Mouse (Mus musculus): ENCODE results near the gene Mvp. TPM values are rescaled to one million over a fixed set of nuclear protein-coding genes. Genes with fewer than 3 reads are reported as not detected.

Gene Mvp
- 12.0 and 12.6 TPM in 2 replicates for polyA plus RNA-seq (2014; fragmentation: Nextera tagmentation; extraction: Ambion mirVana)

DNA sequence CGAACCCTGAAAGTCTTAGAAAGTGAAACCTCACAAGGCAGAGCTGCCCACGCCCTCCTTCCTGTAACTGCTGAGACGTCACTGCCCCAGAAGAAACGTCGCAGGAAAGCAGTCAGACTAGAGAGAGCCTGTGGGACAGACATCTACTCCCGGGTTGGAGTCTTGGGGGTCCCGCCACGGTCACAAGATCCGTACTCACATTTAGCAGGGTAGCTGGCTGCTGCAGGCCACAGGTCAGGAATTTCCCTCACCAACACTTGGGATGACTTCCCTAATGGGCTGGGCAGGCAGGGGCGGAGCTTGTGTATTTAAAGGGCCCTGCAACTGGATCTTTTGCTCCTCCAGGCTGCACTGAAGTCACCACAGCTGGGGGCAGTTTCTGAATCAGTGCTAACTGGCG, at the start of gene Mvp:
Gene Mvp, minus strand, starts transcription at position 302 of the 400 bp plus-strand sequence.
- WGBS, result 26% methylated on average over 11 of the region's 11 CpGs

GRCm38 (mm10) chr7:127055026-127055585, 40.7 kb upstream of the Mvp start:
- Histone ChIP-seq H3K4me1 (ENCODE audit: control insufficient read depth in 2 of 2, insufficient read depth in 2 of 2, low read length in 2 of 2) (no peaks in the 10 kb centered on the region; a peak in 1 of 4 replicates), H3K27ac (replicated peaks in 1 of 2; ENCODE audit: control insufficient read depth in 1 of 2, insufficient read depth in 1 of 2, low read depth in 2 of 2, low read length in 2 of 2) (no peak overlapping the region), H3K4me3 (ENCODE audit: control insufficient read depth in 1 of 2, insufficient read depth in 1 of 2, low read depth in 1 of 2, low read length in 2 of 2) (no peak overlapping the region), H3K4me2 (ENCODE audit: low read length) (no peak overlapping the region), H3K9ac (ENCODE audit: low read length) (no peak overlapping the region), H3K9me3 (ENCODE audit: control insufficient read depth, low read length) (no peaks in the 10 kb centered on the region), H3K27me3 (ENCODE audit: control insufficient read depth, insufficient read depth, low read length) (no peaks in the 10 kb centered on the region), H3K36me3 (ENCODE audit: control insufficient read depth, insufficient read depth, low read length) (no peaks in the 10 kb centered on the region)
- 57% methylated on average over 5 of the region's 5 CpGs for WGBS
- ATAC-seq (ENCODE audit: insufficient number of reproducible peaks, insufficient read depth, low FRiP score, low read depth), result no peak

More for the DNA sequence above, at the start of gene Mvp:
- ATAC-seq (ENCODE audit: insufficient number of reproducible peaks, insufficient read depth, low FRiP score, low read depth), result no peak
- H3K27me3 ChIP-seq (ENCODE audit: control insufficient read depth, insufficient read depth, low read length), result no peaks in the 10 kb centered on the region
- peak within 1 kb of the TSS; percentile 63 for H3K9ac ChIP-seq (ENCODE audit: low read length)
- H3K4me1 ChIP-seq (ENCODE audit: control insufficient read depth in 2 of 2, insufficient read depth in 2 of 2, low read length in 2 of 2), result peaks cover 15 to 31% of the 10 kb centered on the region in 2 experiments
- peak within 1 kb of the TSS; percentile 46 to 62 for H3K4me3 ChIP-seq (ENCODE audit: control insufficient read depth in 1 of 2, insufficient read depth in 1 of 2, low read depth in 1 of 2, low read length in 2 of 2)
- peaks cover 31% of the 10 kb centered on the region for H3K36me3 ChIP-seq (ENCODE audit: control insufficient read depth, insufficient read depth, low read length)
- H3K9me3 ChIP-seq (ENCODE audit: control insufficient read depth, low read length), result no peaks in the 10 kb centered on the region
- peak within 1 kb of the TSS; percentile 81 for H3K4me2 ChIP-seq (ENCODE audit: low read length)
- no peak within 1 kb of the TSS for H3K27ac ChIP-seq (replicated peaks in 1 of 2; ENCODE audit: control insufficient read depth in 1 of 2, insufficient read depth in 1 of 2, low read depth in 2 of 2, low read length in 2 of 2)

DNA sequence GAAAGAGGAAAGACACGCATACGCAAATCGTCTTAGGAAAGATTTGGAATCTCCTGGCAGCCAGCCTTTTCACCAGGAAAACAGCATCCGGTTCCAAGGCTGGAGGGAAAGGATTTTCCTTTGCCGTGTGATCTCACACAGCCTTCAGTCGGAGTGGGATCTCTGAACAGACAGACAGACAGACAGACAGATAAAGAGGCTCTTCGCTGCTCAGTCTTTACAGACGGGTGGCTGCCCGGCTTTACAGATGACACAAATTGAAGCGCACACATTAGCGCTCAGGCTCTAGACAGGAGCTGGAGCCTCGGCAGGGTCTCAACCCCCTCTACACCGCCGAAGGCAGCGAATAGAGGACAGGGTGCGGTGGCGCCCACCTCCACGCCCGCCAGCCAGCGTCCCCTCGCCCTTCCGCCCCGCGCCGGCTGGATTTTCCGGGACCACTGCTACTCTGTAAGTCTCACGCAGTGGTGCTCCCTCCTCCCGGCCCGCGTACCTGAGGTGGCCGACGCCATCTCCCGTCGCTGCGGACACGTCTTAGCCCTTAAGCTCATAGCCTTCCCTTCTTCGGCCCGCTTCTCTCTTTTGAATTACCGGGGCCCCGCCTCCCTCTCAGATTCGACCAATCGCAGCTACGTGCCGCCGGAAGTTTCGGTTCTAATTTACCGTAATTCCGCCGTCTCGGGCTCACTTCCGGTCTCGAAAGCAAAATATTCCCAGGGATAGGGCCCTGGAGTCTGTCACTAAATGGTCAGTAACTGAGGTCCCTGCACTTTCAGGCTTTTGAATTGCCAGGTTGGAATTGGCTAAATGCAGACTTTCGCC, 27.6 kb upstream of the Mvp start, which contains the start of gene Kif22:
Gene Kif22, minus strand, starts transcription at position 621 of the 822 bp plus-strand sequence.
- Histone ChIP-seq H3K4me1 (ENCODE audit: control insufficient read depth in 2 of 2, insufficient read depth in 2 of 2, low read length in 2 of 2) (peaks cover 3 to 16% of the 10 kb centered on the region in 2 experiments; a peak in 3 of 4 replicates), H3K9ac (ENCODE audit: low read length) (peak within 1 kb of the TSS; percentile 89), H3K4me3 (ENCODE audit: control insufficient read depth in 1 of 2, insufficient read depth in 1 of 2, low read depth in 1 of 2, low read length in 2 of 2) (peak within 1 kb of the TSS; percentile 84 to 100), H3K9me3 (ENCODE audit: control insufficient read depth, low read length) (no peaks in the 10 kb centered on the region), H3K27me3 (ENCODE audit: control insufficient read depth, insufficient read depth, low read length) (no peaks in the 10 kb centered on the region), H3K4me2 (ENCODE audit: low read length) (peak within 1 kb of the TSS; percentile 86), H3K36me3 (ENCODE audit: control insufficient read depth, insufficient read depth, low read length) (peaks cover 16% of the 10 kb centered on the region), H3K27ac (replicated peaks in 1 of 2; ENCODE audit: control insufficient read depth in 1 of 2, insufficient read depth in 1 of 2, low read depth in 2 of 2, low read length in 2 of 2) (peak within 1 kb of the TSS; percentile 75 to 85)
- ATAC-seq (ENCODE audit: insufficient number of reproducible peaks, insufficient read depth, low FRiP score, low read depth), result peak; percentile 59; the same call in 1 of the 2 replicates
- WGBS, result under 1% methylated on average over 53 of the region's 53 CpGs

GRCm38 (mm10) chr7:127031244-127031643, 16.8 kb upstream of the Mvp start:
- Histone ChIP-seq H3K4me3 (ENCODE audit: control insufficient read depth in 1 of 2, insufficient read depth in 1 of 2, low read depth in 1 of 2, low read length in 2 of 2) (no peak overlapping the region), H3K9ac (ENCODE audit: low read length) (no peak overlapping the region), H3K4me2 (ENCODE audit: low read length) (no peak overlapping the region), H3K27ac (replicated peaks in 1 of 2; ENCODE audit: control insufficient read depth in 1 of 2, insufficient read depth in 1 of 2, low read depth in 2 of 2, low read length in 2 of 2) (no peak overlapping the region), H3K9me3 (ENCODE audit: control insufficient read depth, low read length) (no peaks in the 10 kb centered on the region), H3K4me1 (ENCODE audit: control insufficient read depth in 2 of 2, insufficient read depth in 2 of 2, low read length in 2 of 2) (peaks cover 6 to 8% of the 10 kb centered on the region in 2 experiments), H3K27me3 (ENCODE audit: control insufficient read depth, insufficient read depth, low read length) (no peaks in the 10 kb centered on the region), H3K36me3 (ENCODE audit: control insufficient read depth, insufficient read depth, low read length) (peaks cover 84% of the 10 kb centered on the region)
- no peak for ATAC-seq (ENCODE audit: insufficient number of reproducible peaks, insufficient read depth, low FRiP score, low read depth)
- WGBS, result 63% methylated on average over 1 of the region's 1 CpGs

- no peak overlapping the region for H3K4me3 ChIP-seq (ENCODE audit: control insufficient read depth in 1 of 2, insufficient read depth in 1 of 2, low read depth in 1 of 2, low read length in 2 of 2)
- no peaks in the 10 kb centered on the region for H3K9me3 ChIP-seq (ENCODE audit: control insufficient read depth, low read length)
- H3K36me3 ChIP-seq (ENCODE audit: control insufficient read depth, insufficient read depth, low read length), result peaks cover 76% of the 10 kb centered on the region
- H3K27me3 ChIP-seq (ENCODE audit: control insufficient read depth, insufficient read depth, low read length), result no peaks in the 10 kb centered on the region
- no peak for ATAC-seq (ENCODE audit: insufficient number of reproducible peaks, insufficient read depth, low FRiP score, low read depth)
- no peak overlapping the region for H3K27ac ChIP-seq (replicated peaks in 1 of 2; ENCODE audit: control insufficient read depth in 1 of 2, insufficient read depth in 1 of 2, low read depth in 2 of 2, low read length in 2 of 2)
- 94% methylated on average over 1 of the region's 1 CpGs for WGBS
- no peak overlapping the region for H3K9ac ChIP-seq (ENCODE audit: low read length)
- peaks cover 6 to 8% of the 10 kb centered on the region in 2 experiments for H3K4me1 ChIP-seq (ENCODE audit: control insufficient read depth in 2 of 2, insufficient read depth in 2 of 2, low read length in 2 of 2)
- H3K4me2 ChIP-seq (ENCODE audit: low read length), result no peak overlapping the region
Measured at GRCm38 (mm10) chr7:127030172-127030571, 15.8 kb upstream of the Mvp start.

- H3K9ac ChIP-seq (ENCODE audit: low read length), result peak overlapping the region; percentile 99
- H3K36me3 ChIP-seq (ENCODE audit: control insufficient read depth, insufficient read depth, low read length), result peaks cover 73% of the 10 kb centered on the region
- H3K27me3 ChIP-seq (ENCODE audit: control insufficient read depth, insufficient read depth, low read length), result no peaks in the 10 kb centered on the region
- peaks cover 19 to 28% of the 10 kb centered on the region in 2 experiments for H3K4me1 ChIP-seq (ENCODE audit: control insufficient read depth in 2 of 2, insufficient read depth in 2 of 2, low read length in 2 of 2)
- peak overlapping the region; percentile 96 for H3K4me2 ChIP-seq (ENCODE audit: low read length)
- no peak for ATAC-seq (ENCODE audit: insufficient number of reproducible peaks, insufficient read depth, low FRiP score, low read depth)
- H3K27ac ChIP-seq (replicated peaks in 1 of 2; ENCODE audit: control insufficient read depth in 1 of 2, insufficient read depth in 1 of 2, low read depth in 2 of 2, low read length in 2 of 2), result peak overlapping the region; percentile 92 to 100
- no peaks in the 10 kb centered on the region for H3K9me3 ChIP-seq (ENCODE audit: control insufficient read depth, low read length)
- H3K4me3 ChIP-seq (ENCODE audit: control insufficient read depth in 1 of 2, insufficient read depth in 1 of 2, low read depth in 1 of 2, low read length in 2 of 2), result peak overlapping the region; percentile 46 to 98
- WGBS, result 72% methylated on average over 8 of the region's 8 CpGs
Measured at GRCm38 (mm10) chr7:127027885-127028284, 13.5 kb upstream of the Mvp start.

DNA sequence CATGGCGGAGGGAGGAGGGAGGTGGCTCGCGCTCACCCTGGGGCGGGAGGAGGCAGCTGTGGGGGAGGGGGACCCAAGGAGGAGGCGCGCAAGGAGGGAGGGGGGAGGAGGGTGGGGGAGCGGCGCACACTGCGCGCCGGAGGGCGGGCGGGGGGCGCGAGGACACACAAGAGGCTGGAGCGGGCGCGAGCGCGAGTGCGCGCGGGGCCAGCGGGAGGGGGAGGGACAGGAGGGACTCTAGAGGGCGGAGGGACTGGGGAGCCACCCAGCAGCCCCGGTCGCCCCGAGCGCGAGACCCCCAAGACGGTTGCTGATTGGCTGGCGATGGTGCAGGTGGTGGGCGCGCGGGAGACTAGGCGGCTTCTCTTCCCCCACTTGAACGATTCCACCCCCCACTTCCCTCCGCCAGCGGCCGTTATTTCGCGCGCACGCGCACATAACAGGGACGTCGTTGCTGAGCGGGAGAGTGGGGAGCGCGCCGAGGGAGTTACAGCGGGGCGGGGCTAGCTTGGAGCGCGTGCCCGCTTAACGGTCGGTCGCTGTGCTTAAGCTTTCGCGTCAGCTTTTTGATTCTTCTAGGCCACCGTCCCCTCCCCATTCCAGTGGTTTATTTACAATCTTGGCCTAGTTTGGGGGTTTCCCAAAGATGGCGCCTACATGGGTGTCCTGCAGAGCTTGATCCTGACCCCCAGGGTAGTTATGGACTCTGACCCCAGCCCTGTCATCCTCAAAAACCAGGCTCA, 12.7 kb upstream of the Mvp start, which contains the start of gene Maz:
Gene Maz, minus strand, starts transcription at position 54 of the 743 bp plus-strand sequence.
- H3K27me3 ChIP-seq (ENCODE audit: control insufficient read depth, insufficient read depth, low read length), result no peaks in the 10 kb centered on the region
- peaks cover 73% of the 10 kb centered on the region for H3K36me3 ChIP-seq (ENCODE audit: control insufficient read depth, insufficient read depth, low read length)
- peaks cover 19 to 35% of the 10 kb centered on the region in 2 experiments for H3K4me1 ChIP-seq (ENCODE audit: control insufficient read depth in 2 of 2, insufficient read depth in 2 of 2, low read length in 2 of 2)
- H3K9me3 ChIP-seq (ENCODE audit: control insufficient read depth, low read length), result no peaks in the 10 kb centered on the region
- H3K9ac ChIP-seq (ENCODE audit: low read length), result peak within 1 kb of the TSS; percentile 99
- peak within 1 kb of the TSS; percentile 88 to 98 for H3K4me3 ChIP-seq (ENCODE audit: control insufficient read depth in 1 of 2, insufficient read depth in 1 of 2, low read depth in 1 of 2, low read length in 2 of 2)
- ATAC-seq (ENCODE audit: insufficient number of reproducible peaks, insufficient read depth, low FRiP score, low read depth), result peak; percentile 91
- H3K27ac ChIP-seq (replicated peaks in 1 of 2; ENCODE audit: control insufficient read depth in 1 of 2, insufficient read depth in 1 of 2, low read depth in 2 of 2, low read length in 2 of 2), result peak within 1 kb of the TSS; percentile 92 to 100
- 1% methylated on average over 45 of the region's 63 CpGs for WGBS
- H3K4me2 ChIP-seq (ENCODE audit: low read length), result peak within 1 kb of the TSS; percentile 96
